Mouse (Mus musculus) naive thymus-derived CD4-positive, alpha-beta T cell, adult 2 months (primary cell): Measurements from ENCODE around the gene Lpin1.

Experiments used
- DNase-seq: peaks from one replicate; pipeline ENCODE4 v3.0.0-alpha.2; 2011; ENCODE audit warnings: low read depth

The Lpin1 gene

DNA sequence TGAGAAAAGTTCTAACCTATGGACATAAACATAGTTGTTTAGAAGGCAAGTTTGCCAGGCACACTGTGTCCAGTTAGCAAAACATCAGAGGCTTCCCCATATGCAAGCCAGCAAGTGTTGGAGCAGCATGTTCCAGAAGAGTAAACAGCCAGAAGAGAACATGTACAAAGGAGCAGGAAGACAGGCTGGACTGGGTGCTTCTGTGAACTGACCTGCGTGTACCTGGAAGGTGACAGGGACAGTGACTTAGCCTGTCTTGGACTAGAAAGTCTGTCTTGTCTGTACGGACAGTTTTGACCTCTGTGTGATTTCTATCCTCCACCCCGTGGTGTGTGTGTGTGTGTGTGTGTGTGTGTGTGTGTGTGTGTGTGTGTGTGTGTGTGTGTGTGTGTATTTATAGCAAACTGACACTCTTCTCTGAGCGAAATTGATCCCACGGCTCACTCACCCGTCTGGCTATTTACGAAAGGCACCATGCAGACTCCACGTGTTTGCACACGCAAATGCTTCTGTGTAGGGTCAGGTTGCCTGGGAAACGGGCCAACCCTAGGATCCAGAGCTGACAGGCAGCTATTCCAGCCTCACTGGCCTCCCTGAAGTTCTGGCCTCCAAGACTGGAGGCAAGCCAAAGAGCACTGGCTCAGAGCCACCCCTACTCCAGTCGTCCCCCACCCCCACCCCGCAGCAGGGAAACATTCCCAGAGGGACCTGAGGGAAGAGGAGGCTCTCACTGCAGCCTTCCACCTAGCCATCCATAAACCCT, 7.9 kb upstream of the Lpin1 start:
- DNase-seq: no peak

DNA sequence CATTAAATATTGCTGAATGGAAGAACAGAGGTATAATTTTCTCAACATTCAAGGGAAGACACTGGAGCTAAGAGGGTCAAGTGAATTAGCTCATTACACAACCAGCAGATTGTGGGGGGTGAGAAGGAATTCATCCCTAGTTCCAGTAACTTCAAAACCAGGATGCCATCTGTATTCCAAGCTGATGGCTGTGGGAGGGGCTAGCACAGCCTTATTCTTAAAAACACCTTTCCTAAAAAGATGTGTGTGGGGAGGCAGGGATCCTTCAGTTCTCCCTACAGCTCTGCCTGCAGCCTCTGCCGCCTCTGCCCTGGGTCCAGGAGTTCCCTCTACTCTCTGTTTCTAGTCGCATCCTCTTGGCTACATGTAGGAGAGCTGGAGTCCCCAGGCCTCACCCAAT, 5.0 kb upstream of the Lpin1 start:
- DNase-seq: no peak

DNA sequence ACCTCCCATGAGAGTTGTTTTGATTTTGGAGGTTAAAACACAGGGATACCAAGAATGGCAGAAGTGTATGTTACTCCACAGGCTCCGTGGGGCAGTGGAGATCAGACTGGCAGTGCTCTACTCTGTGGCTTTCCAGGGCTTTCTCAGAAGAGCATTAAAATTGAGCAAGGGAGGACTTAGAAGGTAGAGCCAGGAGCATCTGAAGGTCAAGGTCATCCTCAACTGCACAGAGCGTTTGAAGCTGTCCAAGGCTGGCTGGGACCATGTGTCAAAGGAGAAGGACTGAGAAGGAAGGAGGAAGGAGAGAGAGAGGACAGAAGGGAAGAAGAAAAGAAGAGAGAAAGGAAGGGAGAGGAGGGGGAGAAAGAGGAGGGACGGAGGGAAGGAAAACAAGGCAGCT, 3.8 kb upstream of the Lpin1 start:
- DNase-seq: no peak

DNA sequence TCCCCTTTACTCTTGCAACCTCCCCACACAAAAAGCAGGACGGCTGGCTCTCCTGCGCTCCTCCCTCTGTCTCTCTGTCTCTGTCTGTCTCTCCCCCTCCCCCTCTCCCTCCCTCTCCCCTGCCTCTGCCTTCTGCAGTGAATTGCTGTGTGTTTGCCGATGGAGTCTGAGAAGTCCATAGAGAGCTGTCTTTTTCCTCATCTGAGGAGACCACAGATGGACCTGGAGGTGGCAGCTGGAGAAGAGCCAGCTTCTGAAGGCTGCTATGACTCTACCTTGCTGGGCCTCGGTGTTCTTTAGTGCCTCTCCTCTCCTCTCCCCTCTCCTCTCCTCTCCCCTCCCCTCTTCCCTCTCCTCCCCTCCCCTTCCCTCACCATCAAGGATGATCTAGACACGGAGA, 5.1 kb downstream of the Lpin1 start:
- DNase-seq: no peak

DNA sequence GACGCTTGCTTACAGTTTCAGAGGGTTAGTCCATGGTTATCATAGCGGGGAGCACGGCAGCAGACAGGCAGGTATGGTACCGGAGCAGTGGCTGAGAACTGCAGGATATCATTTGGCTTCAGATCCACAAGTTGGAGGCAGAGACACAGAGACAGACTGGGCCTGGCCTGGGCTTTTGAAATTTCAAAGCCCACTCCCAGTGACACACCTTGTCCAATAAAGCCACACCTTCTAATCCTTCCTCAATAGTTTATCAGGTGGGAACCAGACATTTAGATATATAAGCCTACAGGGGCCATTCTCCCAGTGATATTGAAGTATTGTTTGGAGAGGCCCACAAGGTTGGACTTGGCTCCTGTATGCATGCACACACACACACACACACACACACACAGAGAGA, 8.5 kb downstream of the Lpin1 start:
- DNase-seq: no peak

DNA sequence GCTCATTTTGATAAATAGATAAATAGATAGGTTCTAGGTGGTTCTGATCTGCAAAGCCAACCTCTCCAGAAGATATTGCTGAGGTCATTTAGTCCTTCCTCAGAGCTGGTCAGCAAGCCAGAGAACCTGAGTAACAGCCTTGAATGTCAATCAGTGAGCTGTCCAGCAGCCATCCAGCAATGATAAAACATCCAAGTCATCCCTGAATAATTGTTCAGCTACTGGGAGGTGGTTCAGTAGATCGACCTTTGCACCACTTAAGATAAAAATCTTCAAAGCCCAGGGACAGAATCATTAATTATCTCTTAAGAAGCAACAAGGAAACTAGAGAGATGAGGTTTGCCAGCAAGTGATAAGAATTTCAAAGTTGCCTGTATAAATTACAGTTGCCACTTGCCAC, 10.4 kb downstream of the Lpin1 start:
- no peak for DNase-seq

DNA sequence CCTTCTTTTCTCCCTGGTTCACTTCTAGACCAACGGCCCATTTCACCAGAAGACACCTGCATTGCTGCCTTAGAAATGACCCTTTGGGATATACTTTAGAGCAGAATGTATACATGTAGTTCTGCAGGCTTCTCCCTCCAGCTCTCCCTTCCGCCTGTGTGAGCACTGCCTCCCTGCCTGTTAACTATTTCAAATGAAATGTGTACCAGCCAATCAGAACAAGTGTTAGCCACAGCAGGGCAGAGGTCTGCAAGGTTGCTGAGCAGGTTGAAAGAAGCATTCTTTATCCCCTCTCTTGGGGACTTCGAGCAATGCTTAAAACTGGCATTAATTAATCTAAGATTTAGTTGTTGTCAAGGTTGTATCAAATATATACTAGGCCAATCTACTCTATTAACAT, 11.4 kb downstream of the Lpin1 start:
- DNase-seq: no peak

DNA sequence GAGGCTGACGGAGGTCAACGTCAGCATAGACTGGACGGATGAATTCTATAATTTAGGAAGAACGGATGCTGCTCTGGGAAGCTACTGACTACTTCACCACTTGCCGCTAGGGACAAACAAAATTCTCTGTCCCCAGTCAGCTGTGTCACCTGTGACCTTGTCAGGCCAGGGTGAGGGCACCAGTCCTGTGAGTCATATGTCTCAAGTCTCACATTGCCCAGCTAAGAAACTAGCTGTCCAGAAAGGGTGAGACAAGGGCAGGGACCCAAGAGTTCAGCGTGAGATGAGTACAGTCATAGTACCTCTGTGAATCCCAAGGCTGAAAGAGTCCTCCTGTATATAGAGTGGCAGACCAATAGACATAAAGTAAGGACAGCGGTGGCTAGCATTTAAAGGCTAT, 17.0 kb downstream of the Lpin1 start:
- DNase-seq: no peak

DNA sequence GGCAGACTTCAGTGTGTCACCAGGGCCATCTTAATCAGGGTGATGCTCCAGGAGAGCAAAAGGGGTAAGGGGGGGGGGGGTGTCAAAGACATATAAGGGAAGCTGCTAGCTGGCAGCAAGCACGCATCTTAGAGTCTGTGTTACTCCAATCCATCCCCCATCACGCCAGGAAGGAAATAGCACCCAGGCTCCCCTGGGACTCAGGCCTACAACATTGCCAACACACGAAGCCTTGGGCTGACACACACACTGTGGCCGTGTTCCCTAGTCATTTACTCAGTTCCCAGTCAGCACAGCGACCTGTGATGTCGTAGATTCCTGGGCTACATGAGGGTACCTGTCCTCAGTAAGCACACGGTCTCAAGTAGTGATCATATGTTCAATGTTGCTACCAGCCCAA, 17.8 kb downstream of the Lpin1 start:
- no peak for DNase-seq

DNA sequence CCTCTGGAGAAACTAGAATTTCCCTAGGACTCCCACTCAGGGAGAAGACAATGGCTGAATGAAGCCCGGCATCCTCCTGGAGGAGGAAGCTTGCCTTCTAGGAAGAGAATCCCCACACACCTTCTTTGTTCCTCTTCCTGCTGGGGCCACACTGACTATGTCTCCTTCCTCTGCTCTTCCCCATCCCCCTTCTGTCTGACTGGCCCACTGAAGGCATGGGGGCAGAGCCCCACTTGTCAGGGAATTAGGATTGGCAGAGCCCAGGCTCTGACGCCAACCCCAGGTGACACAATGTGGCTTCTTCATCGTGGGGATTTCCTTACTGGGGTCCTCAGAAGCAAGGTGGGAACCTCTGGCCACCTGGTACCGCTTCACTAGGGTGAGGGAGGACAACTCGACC, 18.3 kb downstream of the Lpin1 start:
- peak; percentile 14 for DNase-seq

DNA sequence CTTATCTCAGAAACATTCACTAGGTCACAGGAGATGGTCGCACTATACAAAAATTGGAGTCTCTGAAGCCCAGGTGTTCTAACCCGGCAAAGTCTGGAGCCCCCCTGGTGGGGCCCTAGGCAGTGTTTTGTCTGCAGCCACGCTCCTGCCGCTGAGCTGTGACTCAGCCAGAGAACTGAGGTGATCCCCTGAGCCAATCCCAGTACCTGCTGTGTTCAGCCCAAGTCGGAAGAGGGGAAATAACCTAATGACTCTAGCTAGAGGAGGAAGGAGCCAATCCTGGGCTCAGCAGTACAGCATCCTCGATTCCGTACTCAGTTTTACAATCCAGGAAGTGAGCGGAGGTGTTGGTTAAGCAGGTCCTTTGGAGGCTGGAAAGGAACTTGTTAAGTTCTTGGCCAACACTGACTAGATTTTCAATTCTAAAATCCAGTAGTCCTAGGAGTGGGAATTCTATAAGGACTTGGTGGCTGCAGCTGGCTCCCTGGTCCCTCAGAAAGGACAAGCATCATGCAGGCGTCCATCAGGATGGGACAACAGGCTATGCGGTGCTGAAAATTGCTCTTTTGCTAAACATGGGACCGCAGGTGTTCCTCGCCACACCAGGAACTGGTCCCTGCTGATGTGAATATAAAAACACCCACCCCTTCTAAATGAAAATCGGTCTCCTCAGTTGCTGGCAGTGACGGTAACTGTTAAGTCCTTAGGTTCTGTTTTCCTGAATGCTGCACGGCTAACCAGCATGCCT, 19.1 kb downstream of the Lpin1 start:
- DNase-seq: peak; percentile 93

DNA sequence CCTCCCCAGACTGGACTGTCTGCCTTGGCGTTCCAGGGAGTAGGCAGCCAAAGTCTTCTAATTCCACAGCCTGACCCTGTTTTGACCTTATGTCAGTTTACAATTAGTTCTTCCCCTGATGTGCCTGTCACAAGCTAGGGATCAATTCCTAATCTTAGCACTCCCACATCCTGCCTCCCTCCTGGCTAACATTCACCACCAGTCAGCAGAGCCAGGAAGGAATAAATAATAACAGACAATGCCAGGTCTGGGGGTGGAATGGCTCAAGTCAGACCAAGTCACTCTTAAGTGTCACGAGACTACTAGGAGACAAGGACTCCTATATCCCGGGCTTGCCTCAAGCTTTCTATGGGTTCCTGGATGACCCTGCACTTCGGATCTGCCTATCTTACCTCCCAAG, 20.8 kb downstream of the Lpin1 start:
- peak; percentile 52 for DNase-seq

DNA sequence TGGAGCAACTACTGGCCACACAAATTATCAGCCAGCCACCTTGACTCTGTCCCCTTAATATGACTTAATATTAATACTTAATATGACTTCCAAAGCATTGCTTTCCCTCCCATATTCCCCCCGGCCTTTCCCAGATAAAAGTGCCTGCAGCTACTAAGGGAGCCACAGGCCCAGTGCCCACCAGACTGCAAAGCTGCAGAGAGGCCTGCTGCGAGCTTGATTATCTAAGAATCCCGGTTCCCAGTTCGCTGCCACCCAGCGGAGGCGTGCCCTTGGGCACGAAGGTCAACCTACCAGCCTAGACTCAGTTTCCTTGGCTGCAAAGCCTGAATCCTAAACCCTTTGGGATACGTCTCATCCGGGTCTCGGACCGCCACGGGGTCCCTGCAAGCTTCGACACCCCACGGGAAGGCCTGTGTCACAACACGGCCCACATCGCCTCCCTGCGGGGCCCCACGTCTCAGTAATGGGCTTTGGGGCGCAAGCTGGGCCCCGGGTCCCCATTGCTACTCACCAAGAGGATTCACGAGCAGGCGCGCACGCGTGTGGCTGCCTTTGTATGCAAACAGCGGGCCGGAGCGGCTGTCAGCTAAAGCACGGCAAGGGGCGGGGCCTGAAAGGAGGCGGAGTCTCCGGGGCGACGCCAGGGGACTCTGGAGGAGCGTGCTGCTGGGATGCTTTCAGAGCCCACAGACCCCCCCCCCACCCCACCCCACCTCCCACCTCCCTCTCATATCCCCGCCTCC, 21.4 kb downstream of the Lpin1 start:
- peak; percentile 96 for DNase-seq

DNA sequence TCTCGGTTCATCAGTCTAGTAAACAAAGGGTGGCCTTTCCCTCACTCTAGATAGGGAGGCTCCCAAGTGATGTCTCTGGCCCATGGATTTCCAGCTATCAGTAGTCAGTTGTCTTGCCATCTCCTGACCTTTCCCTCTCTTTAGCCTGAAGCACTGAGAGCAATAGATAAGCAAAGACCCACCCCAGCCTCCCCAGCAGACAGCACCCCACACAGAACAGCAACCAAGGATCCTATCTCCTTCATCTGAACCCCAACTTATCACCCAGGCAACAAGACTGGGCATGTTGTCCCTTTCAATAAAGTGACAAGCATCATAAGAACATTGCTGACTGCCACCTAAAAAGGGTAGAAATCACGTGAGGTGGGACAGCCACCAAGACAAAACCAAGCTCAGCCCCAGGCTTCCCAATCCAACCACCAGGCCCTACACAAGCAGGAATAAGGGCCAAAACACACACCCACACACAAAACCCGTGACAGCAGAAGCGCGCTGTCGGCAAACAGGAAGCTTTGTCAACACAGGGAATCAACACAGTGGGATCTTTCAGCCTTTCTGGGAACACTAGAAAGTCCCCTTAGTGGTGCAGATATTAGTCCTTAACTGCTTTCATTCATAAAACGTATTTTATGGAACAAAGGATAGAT, 22.2 kb downstream of the Lpin1 start:
- peak; percentile 55 for DNase-seq

DNA sequence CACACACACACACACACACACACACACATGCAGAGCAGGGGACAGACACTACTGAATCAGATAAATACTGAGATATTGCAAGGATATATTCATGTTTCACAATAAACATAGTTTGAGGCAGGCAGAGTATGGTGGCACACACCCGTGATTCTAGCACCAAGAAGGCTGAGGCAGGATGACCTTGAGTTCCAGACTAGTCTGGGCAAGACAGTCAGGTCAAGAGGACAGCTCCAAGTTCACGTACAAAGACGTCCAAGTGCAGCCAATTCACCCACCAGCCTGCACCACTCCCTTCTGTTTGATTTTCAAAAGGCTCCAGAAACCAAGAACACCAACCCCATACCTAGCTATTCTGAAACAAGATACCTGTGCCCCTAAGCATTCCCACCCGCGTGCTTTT, 23.0 kb downstream of the Lpin1 start:
- DNase-seq: no peak

DNA sequence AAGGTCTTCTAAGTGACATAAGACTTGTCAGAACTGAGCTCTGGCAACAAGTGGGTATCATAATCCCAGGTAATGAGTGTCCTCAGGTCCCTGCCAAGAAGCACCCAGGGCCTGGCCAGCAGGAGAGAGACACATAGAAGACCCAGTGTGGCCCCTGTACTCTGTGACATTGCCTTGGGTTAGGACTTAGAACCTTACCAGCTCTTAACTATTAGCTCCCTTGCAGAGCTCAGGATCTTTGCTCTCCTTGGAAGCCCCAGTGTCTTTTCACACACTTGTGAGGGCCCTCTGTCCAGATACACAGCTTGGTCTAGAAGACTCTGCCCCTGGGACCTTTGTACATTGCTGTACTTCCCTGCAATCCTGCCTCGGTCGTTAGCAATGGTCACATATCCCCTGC, 23.7 kb downstream of the Lpin1 start:
- DNase-seq: no peak

DNA sequence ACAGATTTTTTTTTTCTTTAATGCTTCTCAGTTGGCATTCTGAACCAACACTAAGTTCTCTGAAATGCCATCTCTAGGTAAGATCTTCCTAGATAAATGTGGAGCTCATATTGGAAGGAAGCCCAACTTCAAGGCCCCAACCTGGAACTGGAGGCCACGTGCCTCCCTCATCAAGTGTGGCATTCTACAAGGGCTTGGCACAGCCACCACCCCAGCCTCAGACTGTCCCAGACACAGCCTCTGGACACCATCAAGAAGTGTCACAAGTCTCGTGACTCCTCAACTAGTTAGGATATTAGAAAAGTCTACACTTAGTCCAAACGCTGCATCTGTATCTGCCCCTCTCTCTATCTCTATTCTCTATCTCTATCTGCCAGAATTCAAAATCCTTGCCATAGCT, 25.8 kb downstream of the Lpin1 start:
- no peak for DNase-seq

DNA sequence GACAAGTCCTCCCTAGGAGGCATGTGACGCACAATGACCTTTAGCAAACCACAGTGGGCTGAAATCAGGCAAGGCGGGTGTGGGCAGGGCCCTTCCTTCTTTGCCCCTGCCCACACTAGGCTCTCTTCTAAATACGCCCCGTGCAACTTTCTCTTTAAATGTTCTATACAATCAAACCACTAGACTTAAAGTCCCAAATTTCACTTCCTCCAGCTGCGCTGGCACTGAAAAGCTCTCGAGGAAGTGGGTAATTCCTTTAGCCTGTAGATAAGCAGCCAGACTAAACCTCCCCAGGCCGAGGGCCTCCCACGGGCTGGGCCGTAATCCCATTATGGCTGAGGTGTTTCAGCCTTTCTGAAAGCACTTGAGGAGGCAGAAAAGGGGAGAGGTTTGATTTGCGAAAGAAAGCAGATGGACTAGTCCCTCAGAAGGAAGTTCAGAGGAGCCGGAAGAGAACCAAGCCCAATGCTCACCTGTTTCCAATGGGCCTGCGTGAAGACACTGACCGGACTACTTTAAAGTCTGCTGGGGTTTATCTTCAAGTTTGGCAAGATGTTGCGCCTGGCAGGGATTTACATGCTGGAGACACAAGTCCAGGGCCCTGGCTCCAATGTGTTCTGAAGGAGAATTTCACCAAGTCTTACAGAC, 26.6 kb downstream of the Lpin1 start:
- peak; percentile 65 for DNase-seq

DNA sequence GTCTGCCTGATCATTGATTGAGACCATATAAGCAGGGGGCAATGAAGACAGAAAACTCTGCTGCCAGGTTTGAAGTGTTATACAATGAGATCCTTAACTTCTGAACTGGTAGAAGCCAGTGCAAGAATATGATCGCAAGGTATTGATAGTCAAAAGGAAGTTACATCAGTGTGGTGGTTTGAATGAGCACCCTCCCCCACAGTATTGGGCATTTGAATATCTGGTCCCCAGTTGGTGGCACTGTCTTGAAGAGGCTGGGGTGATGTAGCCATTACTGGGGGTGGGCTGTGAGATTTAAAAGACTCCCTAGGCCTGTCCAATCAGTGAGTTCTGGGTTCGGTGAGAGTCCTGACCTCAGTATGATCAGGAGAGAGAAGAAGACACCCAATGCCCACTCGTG, 27.5 kb downstream of the Lpin1 start:
- peak; percentile 31 for DNase-seq

DNA sequence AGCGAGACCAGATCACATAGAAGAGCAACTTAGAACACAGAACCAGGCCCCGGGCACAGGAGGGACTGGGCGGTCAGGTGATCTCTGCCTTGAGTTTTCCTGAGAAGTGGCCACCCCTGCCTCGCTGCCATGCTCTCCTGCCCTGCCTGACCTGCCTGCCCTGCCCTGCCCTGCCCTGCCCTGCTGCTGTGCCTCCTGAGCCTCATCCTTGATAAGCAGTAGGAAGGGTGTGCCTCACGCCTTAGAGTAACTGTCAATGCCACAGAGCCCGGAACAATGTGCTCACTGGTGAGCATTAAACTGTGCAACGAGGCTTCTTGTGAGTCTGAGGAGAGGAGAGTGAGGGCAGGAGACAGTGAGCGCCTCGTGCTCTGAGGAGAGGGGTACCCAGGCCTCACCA, 30.5 kb downstream of the Lpin1 start:
- DNase-seq: no peak

DNA sequence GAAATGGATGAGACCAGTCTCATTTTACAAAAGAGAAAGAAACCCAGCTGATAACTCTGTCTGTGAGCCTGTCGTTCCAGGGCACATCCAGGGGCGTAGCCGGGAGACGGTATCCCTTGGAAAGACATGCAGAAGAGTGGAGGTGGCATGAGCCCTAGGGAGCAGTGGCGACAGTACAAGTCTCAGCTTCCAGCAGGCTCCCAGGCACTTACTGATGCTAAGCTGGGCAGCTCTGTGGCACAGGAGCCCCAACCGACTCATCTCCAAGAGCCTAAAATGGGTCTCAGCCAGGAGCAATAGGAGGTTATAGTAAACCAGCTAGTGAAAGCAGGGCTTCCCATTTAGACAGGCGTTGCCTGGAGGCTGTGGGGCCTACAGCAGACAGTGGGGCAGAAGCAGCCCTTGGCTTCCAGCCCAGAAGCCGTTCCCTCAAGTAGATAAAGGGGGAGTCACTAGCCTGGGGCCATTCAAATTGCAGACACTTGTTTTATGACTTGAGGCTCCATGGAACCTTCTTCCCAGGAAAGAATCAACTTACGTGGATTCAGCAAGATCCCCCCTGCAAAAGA, 33.0 kb downstream of the Lpin1 start:
- DNase-seq: no peak

DNA sequence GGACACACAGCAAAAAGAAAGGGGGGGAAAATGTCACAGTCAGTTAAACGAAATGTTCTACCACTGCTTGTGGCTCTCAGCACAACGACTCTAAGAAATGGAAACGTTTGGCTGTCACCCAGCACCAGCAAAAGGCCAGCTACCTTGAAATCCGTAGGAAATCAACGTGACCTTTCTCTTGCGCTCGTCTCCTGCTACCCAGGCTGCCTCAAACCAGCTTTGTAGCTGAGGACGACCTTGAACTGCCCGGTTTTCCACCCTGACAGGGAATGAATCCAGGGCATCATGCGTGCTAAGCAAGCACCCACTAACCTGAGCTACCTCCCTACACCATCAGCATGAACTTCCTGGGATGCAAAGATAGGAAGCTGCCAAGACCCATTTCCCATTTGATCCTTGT, 39.5 kb downstream of the Lpin1 start:
- no peak for DNase-seq
